Mouse (Mus musculus) thymus, postnatal 10 days (tissue): ENCODE results near the gene Zfp708.
"Not testable (repeated sequence)": the region's sequence is repeated elsewhere in the genome, so short reads cannot be mapped to it uniquely, and the experiment has no call there.

Experiments used
- DNase-seq, 2 experiments: peaks; one replicate each; pipeline ENCODE4 v3.0.0; 2021; ENCODE audit warnings: low spot score in 2 of 2

Zfp708 gene

GRCm38 (mm10) chr13:67097876-67098275 is at the start of gene Zfp708:
Gene Zfp708, minus strand, starts transcription at chr13:67097976.
- DNase-seq, result no peak

DNA sequence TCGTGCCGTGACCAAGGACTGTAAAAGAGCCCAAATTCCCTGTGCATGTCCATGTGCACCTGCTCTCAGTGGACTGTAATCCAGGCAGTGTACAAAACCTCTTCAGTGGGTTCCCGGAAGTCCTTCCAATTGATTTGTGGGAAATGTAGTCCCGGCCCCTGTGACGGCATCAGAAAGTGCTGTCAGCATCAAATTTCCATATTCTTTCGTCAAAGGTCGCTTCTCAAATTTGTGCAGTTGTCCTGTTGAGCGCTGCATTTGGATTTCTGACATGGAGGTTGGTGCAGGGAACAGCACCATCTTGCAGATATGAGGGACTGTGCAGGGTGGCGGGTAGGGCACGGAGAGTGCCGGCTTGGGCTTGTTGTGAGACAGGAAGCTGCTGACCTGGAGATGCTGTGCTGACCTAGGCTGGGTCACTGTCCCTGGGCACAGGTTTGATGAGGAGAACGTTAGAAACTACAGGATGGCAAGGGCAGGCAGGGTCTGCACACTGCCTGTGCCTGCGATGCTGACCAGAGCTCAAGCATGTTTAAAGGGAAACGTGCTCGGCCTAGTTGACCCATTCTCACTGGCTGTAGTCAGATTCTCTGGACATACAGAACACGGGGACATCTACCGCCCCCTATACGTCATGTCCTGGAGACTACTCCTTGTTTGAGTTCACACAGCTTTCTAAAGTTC is 30.4 kb upstream of the Zfp708 start:
- peak; percentile 56 to 69 for DNase-seq

GRCm38 (mm10) chr13:67127507-67127906 is 29.7 kb upstream of the Zfp708 start:
- not testable (repeated sequence) for DNase-seq

DNA sequence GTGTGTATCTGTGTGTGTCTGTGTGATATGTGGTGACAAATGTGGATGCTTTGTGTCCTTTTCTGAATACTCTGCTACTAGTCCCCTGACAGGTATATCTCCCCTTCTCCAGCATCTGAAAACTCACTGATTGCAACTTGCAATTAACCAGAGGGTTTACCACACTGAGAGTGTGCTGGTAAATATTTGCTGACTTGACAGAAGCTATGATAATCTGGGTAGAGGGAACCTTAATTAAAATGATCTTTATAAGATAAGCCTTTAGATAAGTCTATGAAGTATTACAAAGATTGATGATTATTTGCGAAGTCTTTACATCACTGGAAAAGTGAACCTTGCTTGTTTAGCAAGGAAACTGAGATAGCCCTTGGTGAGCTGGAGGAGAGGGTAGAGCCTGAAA is 26.7 kb upstream of the Zfp708 start:
- DNase-seq, result no peak

DNA sequence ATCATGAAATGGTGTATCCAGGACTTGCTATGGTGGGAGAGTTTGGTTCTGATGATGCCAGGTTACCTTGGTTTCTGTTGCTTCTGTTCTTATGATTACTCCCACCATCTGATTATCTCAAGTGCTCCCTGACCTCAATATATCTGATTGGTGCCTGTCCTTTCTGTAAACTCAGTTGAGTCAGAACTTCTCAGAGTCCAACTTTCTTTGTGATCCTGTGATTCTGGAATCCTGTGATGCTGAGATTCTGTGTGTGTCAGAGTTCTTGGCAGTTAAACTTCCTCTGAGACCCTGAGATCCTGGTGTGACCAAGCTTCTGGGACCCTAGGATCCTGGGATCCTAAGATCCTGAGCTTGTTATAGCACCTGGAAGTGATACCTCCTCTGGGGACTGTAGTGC is 23.6 kb upstream of the Zfp708 start, which contains the start of gene Zfp759:
Gene Zfp759, plus strand, starts transcription at position 301 of the 400 bp plus-strand sequence.
- DNase-seq, result not testable (repeated sequence)

DNA sequence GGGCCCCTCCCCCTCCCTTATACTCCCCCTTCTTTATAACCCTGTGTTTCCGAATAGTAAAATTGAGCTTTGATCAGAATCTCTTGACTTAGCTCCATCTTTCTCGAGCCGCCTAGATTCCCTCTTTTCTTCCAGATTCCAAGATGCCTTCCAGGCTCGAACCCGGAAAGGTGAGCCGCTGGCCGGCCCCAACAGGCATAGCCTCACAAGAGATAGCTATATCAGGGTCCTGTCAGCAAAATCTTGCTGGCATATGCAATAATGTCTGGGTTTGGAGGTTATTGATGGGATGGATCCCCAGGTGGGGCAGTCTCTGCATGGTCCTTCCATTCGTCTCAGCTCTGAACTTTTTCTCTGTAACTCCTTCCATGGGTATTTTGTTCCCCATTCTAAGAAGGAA is 18.4 kb upstream of the Zfp708 start, which contains the start of gene Rslcan18:
Gene Rslcan18, minus strand, starts transcription at position 101 of the 400 bp plus-strand sequence.
- not testable (repeated sequence) for DNase-seq

GRCm38 (mm10) chr13:67113287-67113686 is 15.5 kb upstream of the Zfp708 start:
- no peak for DNase-seq

GRCm38 (mm10) chr13:67112096-67112495 is 14.3 kb upstream of the Zfp708 start:
- no peak for DNase-seq

- peak in 1 of 2 experiments; percentile 62 for DNase-seq
Observed at GRCm38 (mm10) chr13:67108821-67109206, 11.0 kb upstream of the Zfp708 start.

DNA sequence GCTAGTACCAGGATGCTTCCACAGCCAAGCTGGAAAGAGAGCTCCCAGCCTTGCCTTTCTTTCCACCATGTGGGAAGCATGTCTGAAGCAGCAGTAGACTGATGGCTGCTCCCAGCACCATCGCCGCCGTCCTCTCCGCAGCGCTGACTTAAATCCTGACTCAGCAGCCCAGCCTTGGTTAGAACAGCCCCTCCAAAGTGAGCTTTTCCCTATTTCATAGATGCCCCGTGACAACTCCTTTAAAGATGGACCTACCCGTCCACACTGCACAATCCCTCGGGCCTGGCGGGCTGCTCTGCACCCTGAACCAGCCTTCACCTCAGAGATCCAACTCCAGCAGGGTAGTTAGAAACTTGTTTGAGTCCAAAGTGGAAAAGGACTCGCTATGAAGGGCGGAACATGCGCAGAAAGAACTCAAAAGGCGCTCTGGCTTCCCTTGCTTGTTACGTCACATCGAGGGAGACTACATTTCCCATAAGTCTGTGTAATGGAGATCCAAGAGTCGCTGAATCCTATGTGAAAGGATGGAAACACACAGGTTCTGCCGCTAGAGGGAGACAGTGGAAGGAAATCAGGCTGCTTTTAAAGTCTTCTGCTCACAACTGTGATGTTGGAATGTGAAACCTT is 10.5 kb upstream of the Zfp708 start, which contains the start of gene Gm28557:
Gene Gm28557, minus strand, starts transcription at position 411 of the 627 bp plus-strand sequence.
- DNase-seq, result peak; percentile 84 to 92

- DNase-seq, result no peak
Observed at GRCm38 (mm10) chr13:67107681-67108080, 9.9 kb upstream of the Zfp708 start.

- no peak for DNase-seq
Observed at GRCm38 (mm10) chr13:67090154-67090553, 7.6 kb downstream of the Zfp708 start.

- no peak for DNase-seq
Observed at GRCm38 (mm10) chr13:67081946-67082345, 15.8 kb downstream of the Zfp708 start.

GRCm38 (mm10) chr13:67081142-67081713 is 16.5 kb downstream of the Zfp708 start:
- peak; percentile 45 to 49 for DNase-seq

DNA sequence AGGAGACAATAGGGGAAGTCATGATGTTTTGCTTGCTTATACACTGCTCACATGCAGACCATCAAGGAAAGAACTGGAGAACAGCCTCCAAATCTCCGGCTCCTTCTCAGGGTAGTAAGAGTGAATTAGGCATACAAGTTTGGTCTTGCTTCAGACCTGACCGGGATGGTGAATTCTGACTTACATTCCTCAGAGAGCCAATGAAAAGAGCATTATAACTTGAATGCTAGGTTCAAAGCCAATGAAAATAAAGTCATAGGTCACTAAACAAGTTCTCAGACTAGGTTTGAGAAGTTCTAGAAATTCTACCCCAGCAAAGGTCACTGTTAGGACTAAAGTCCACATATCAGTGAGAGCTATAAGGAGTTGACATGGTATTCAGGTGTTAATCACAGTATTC is 20.5 kb downstream of the Zfp708 start:
- DNase-seq, result no peak

DNA sequence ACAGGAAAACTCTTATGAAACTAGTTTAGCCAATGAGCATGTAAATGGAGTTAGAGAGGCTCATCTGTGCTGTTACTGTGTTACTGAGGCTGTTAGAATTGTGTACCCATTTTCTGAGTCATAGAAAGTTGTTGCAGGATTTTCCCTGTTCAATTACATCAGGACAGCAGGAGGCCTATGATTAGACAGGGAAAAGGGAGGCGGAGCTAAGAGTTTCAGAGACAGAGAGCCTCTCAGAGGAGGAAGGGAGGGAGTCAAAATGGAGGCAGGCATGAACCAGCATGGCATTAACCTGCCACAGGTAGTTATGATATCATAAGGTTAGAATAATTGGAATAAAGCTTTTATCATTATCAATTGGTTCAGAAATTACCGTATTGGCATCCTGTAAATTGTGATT is 25.0 kb downstream of the Zfp708 start:
- no peak for DNase-seq

DNA sequence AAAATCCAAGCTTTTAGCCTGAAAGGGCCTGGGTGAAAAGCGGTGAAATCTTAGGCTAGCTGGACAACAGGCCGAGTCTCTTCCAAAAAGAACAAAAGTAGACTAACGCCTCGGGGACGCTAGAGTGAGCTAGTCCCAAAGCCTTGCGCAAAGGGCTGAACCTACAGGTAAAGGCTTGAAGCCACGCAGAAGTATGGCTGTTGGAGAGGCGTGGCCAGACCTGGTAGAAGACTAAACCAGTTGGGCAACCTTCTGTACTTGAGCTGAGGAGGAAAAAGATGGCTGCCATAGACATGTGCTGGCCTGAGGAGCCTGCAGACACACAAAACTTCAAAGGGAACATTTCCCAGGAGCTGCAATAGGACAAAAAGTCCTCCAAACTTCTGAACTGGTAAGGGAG is 32.4 kb downstream of the Zfp708 start:
- DNase-seq, result no peak

GRCm38 (mm10) chr13:67062427-67062826 is 35.3 kb downstream of the Zfp708 start:
- DNase-seq, result no peak

DNA sequence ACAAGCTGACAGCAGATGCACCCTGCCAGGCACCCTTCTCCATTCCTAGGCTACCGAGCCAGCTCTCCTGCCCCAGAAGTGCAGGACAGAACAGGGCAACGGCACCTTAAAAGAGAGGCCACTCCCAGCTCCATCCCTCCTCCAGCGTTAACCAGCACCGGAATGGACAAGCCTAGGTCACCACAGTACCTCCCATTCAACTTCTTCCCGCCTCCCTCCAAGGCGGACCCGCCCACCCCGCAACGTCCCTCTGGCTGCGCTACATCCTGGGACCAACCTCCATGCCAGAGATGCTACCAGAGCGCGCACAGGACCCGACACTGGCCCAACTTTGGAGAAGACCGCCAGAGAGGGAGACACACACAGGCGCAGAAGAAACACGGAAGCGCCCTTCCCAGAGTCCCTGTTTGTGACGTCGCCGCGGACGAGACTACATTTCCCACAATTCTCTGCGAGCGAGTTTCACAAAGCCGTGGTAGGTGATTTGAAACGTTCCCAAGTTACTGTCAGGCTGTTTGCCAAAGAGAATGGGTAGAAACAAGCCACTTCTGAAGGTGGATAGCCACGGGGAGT is 36.9 kb downstream of the Zfp708 start, which contains the start of gene Zfp712:
Gene Zfp712, minus strand, starts transcription at position 385 of the 573 bp plus-strand sequence.
- peak; percentile 74 to 82 for DNase-seq

DNA sequence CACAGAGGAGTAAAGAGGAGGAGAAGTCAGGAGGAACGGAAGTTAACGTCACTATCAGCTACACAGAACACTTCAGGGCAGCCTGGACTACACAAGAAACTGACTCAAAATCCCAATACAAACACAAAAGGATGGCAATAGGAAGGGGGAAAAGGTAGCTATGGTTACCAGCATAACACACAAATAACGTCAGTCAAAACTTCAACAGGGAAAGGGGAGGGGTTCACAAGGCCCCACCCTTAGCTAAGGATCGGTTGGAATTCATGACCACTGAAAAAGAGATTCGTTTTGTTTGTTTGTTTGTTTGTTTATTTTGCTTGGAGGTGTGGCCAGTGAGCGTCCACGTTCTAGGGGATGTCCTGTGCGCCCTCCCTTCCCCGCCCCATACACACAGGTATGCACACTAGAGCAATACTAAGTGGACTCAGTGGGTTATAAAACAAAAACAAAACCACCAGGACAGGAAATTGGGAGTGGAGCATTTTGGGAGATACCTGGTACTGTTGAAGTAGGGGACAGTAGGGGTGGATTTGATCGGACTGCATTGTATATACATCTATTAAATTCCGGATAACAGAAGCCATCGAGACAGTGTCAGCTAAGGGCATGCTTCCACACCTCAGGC is 37.5 kb downstream of the Zfp708 start:
- DNase-seq, result no peak
